Mouse (Mus musculus): Measurements from ENCODE around the gene Prkch.

DNA sequence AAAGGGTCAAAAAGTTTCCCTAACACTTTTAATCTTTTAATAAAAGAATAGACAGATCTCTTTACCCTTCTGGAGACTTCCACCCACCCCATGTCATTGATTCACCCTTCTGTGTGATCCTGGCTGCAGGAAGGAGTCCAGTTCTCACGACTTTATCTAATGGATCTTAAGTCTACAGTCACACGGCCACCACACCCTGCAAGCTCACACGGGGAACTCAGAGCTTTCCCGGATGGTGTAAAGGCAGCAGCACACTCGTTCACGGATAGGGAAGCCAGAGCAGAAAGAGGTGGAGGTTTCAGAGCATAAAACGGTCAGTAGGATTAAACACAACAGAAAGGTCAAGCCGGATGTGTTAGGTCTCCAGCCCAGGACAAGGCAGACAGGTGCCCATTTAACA, 36.3 kb upstream of the Prkch start:
- TF ChIP-seq CTCF (IDR thresholded peaks at IDR 0.05; ENCODE audit: low read depth) (no peak), EP300 (optimal IDR thresholded peaks at IDR 0.05) (no peak)

Measured in stomach, postnatal 0 days (tissue).